Mouse (Mus musculus): Measurements from ENCODE around the gene Zfp790. TPM values are rescaled to one million over a fixed set of nuclear protein-coding genes. Genes with fewer than 3 reads are reported as not detected.
"Not testable (repeated sequence)": the region's sequence is repeated elsewhere in the genome, so short reads cannot be mapped to it uniquely, and the experiment has no call there.

Gene Zfp790
- total RNA-seq, 2 experiments from 2014 or later: 9.1 to 9.8 TPM

DNA sequence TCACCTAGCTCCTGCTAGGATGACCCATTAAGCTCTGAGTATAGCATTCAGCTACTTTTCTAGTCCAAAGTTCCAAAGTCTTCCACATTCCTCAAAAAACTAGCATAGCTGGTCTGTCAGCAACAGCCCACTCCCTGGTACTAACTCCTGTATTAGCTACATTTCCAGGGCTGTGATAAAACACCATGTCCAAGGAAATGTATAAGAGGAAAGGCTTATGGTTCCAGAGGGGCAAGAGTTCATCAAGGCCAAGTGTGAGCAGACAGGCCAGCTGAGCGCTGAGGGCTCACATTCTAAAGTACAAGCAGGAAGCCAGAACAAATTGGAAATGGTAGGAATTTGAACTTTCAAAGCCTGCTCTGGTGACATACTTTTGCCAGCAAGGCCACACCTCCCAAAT is 26.2 kb downstream of the Zfp790 start:
- no peak for DNase-seq

DNA sequence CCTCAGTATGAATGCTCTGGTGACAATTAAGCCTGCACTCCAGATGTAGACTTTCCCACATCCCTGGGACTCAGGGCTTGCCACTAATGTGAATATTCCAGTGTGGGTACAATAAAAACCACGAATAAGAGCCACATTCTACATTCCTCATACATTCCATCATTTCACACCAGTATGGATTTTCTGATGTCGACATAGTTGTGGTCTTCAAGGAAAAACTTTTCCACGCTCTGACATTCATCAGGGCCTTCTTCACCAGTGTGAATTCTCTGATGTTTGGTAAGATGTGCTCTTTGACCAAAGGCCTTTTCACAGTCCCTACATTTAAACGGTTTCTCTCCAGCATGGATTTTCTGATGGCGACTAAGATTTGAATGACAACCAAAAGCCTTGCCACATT is 28.7 kb downstream of the Zfp790 start:
- DNase-seq: no peak

- DNase-seq: no peak
Observed at GRCm38 (mm10) chr7:29852831-29853218, 36.9 kb downstream of the Zfp790 start.

DNA sequence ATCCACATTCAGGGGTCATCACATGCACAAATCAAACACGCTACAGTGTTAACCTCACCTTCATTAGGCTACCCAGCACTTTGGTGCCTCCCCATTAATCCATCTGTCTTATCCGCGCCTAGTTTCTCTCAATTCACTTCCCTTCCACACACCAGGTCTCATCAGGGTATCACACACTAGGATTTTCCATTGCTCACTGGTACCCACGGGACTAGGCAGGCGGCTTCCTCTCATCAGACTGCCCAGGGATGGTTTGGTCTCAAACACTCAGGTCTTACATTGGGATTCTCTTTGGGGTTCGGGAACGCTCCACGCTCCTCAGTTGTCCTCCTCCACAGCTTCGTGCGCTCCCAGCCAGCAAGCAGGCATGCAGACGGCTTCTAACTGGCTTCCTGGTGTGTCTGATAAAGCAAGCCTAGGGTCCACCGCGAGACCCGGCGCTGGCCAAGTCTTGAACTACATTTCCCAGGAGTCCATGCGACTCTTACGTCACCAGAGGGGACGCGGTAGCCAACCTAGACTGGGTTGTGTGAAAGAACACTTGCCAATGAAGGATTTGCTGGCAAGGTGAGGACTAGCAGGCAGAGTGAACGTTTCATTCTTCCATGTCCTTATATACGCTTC is 37.4 kb downstream of the Zfp790 start, which contains the start of gene Zfp940:
Gene Zfp940 (minus strand): TSS at position 451 of the 624 bp plus-strand sequence.
- peak; percentile 88 to 95 for DNase-seq

- DNase-seq: peak; percentile 94
Observed at GRCm38 (mm10) chr7:29859532-29860517, 43.9 kb downstream of the Zfp790 start, which contains the start of gene Zfp420. Gene Zfp420, plus strand, starts transcription at chr7:29859979.

- DNase-seq: no peak
Observed at GRCm38 (mm10) chr7:29861660-29862059, 45.7 kb downstream of the Zfp790 start.

DNA sequence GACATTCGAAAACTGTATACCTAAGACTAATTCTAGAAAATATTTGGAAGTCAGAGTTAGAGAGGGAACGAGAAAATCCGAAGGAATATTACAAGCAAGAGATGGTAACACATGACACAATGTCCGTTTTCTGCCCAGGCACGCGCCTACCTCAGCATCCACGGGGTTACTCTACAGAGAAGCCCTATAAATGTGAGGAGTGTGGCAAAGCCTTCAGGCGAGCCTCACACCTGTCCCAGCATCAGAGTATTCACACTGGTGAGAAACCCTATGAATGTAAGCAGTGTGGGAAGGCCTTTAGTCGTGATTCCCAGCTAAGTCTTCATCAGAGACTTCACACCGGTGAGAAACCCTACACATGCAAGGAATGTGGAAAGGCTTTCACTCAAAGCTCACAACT is 58.3 kb downstream of the Zfp790 start:
- DNase-seq: no peak

GRCm38 (mm10) chr7:29877561-29877960 is 61.6 kb downstream of the Zfp790 start:
- not testable (repeated sequence) for DNase-seq

DNA sequence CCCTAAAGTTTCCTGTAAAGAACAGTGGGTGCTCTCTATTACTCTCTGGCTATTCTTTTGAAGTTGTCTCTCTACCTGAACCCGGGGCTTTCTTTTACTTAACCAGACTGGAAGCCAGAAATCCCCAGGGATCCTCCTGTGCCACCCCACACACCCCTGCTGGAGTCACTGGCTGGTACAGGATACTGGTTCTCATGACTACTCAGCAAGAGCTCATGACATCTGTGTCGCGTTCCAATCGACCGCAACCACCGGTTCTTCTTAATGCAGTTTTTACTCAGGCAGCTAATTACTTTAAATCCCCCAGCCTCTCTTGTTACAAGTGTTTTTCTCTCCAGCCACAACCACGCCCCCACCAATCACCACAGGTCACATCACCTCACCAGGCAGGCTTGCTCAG is 64.1 kb downstream of the Zfp790 start:
- no peak for DNase-seq

Small RNA genes lying within 50 kb of the gene (microRNA-seq; reads per million reads assigned to microRNA genes)
- 2.3 to 6.8 reads per million in 2 experiments for gene Mir1964

Other genes with a start within 250 kb of the Zfp790 start
- gene Catsperg2, start 89.1 kb upstream of the Zfp790 start, total RNA-seq (2021): not detected
- 10 to 100 TPM; 10.9 to 11.4 TPM for gene Zfp84, start 47.6 kb upstream of the Zfp790 start, total RNA-seq (2021)
- 1 to 10 TPM; 3.4 to 4.2 TPM for gene Zfp30, start 32.1 kb upstream of the Zfp790 start, total RNA-seq (2021)
- gene Zfp940, start 37.6 kb downstream of the Zfp790 start, total RNA-seq (2021): under 1 TPM; 0.62 to 0.87 TPM
- 1 to 10 TPM; 3.3 to 3.9 TPM for gene Zfp420, start 43.9 kb downstream of the Zfp790 start, total RNA-seq (2021)
- 1 to 10 TPM; 8.6 to 8.7 TPM for gene Zfp27, start 90.5 kb downstream of the Zfp790 start, total RNA-seq (2021)
- 1 to 10 TPM; 4.2 to 7.5 TPM for gene Zfp383, start 92.1 kb downstream of the Zfp790 start, total RNA-seq (2021)
- gene Zfp74, start 138.0 kb downstream of the Zfp790 start, total RNA-seq (2021): 1 to 10 TPM; 4.3 to 6.8 TPM
- gene Zfp568, start 167.8 kb downstream of the Zfp790 start, total RNA-seq (2021): 10 to 100 TPM; 24.0 to 31.6 TPM
- gene Zfp14, start 235.3 kb downstream of the Zfp790 start, total RNA-seq (2021): 1 to 10 TPM; 2.0 to 2.9 TPM

Measured in heart, adult 18-20 months (tissue).